Mouse (Mus musculus) hindbrain, embryonic 15.5 days (tissue): ENCODE data around the gene Slc39a11. TPM values are rescaled to one million over a fixed set of nuclear protein-coding genes. Genes with fewer than 3 reads are reported as not detected.
A peak's percentile ranks its signal among the peaks of the same experiment; 100 is the strongest.

Experiments used
- ATAC-seq: fragments of 200-750 bp; cut with Nextera tagmentation; 2 replicates; pipeline ENCODE4 v1.8.0; 2017; ENCODE audit warnings: low read depth, moderate number of reproducible peaks, moderate TSS enrichment; ENCODE audit not compliant: low FRiP score
- H3K27ac ChIP-seq: fragments of 300-500 bp; sonication (generic); replicated peaks from 2 replicates; pipeline ENCODE4 v1.5.1; 2015; ENCODE audit warnings: mild to moderate bottlenecking, inconsistent platforms
- H3K27me3 ChIP-seq: fragments of 300-500 bp; sonication (generic); 2 replicates; pipeline ENCODE4 v1.6.1; 2015; ENCODE audit warnings: control low read depth, inconsistent platforms
- H3K36me3 ChIP-seq: fragments of 300-500 bp; sonication (generic); 2 replicates; pipeline ENCODE4 v1.6.1; 2015; ENCODE audit warnings: control low read depth, inconsistent platforms
- H3K4me1 ChIP-seq: fragments of 300-500 bp; sonication (generic); replicated peaks from 2 replicates; pipeline ENCODE4 v1.6.1; 2015; ENCODE audit warnings: control low read depth, inconsistent platforms
- H3K4me2 ChIP-seq: fragments of 300-500 bp; sonication (generic); 2 replicates; pipeline ENCODE4 v1.6.1; 2015; ENCODE audit warnings: moderate library complexity, mild to moderate bottlenecking, inconsistent platforms
- H3K4me3 ChIP-seq: fragments of 300-500 bp; sonication (generic); 2 replicates; pipeline ENCODE4 v1.5.1; 2015; ENCODE audit warnings: mild to moderate bottlenecking, inconsistent platforms
- H3K9ac ChIP-seq: fragments of 300-500 bp; sonication (generic); 2 replicates; pipeline ENCODE4 v1.6.1; 2015; ENCODE audit warnings: inconsistent platforms
- H3K9me3 ChIP-seq: fragments of 300-500 bp; sonication (generic); 2 replicates; pipeline ENCODE4 v1.6.1; 2016; ENCODE audit warnings: control low read depth, inconsistent platforms
- WGBS: fragments of 180-500 bp; shearing (Covaris S2); methylation state at CpG from one replicate; pipeline ENCODE4 v1.1.7; 2015; 5-methylcytosine and 5-hydroxymethylcytosine counted together
- polyA plus RNA-seq: library from polyadenylated mRNA; unstranded; fragments of >200 nt; fragmentation: Nextera tagmentation; extraction: Ambion mirVana; gene quantifications from 2 replicates; pipeline ENCODE4 v1.2.1, GENCODE M21; 2015

Slc39a11 gene
- polyA plus RNA-seq, 1 experiment from 2014 or later = 34.2 TPM

GRCm38 (mm10) chr11:113682897-113683626, 33.2 kb upstream of the Slc39a11 start:
- H3K27ac ChIP-seq = peak overlapping the region; percentile 91
- no peaks in the 10 kb centered on the region for H3K27me3 ChIP-seq
- peak overlapping the region; percentile 83 for H3K4me2 ChIP-seq
- H3K9ac ChIP-seq = peak overlapping the region; percentile 78
- peaks cover 3% of the 10 kb centered on the region for H3K36me3 ChIP-seq
- WGBS = 4% methylated on average over 33 of the region's 38 CpGs
- H3K9me3 ChIP-seq = no peaks in the 10 kb centered on the region
- H3K4me3 ChIP-seq = peak overlapping the region; percentile 77
- peak; percentile 27 for ATAC-seq
- H3K4me1 ChIP-seq = peaks cover 55% of the 10 kb centered on the region

- Histone ChIP-seq H3K4me3 (peak overlapping the region; percentile 77), H3K36me3 (peaks cover under 1% of the 10 kb centered on the region; the same call in 1 of the 2 replicates), H3K27ac (no peak overlapping the region), H3K9ac (0 out of 2 replicates have a peak overlapping the region, but pooled peaks have one; percentile 78), H3K27me3 (no peaks in the 10 kb centered on the region), H3K4me2 (peak overlapping the region; percentile 83), H3K4me1 (peaks cover 58% of the 10 kb centered on the region), H3K9me3 (no peaks in the 10 kb centered on the region)
- ATAC-seq = no peak
These were observed 32.1 kb upstream of the Slc39a11 start for GRCm38 (mm10) chr11:113681979-113682378.

GRCm38 (mm10) chr11:113680954-113681353, 31.1 kb upstream of the Slc39a11 start:
- H3K27ac ChIP-seq = no peak overlapping the region
- no peak overlapping the region for H3K9ac ChIP-seq
- no peaks in the 10 kb centered on the region for H3K9me3 ChIP-seq
- no peak overlapping the region for H3K4me2 ChIP-seq
- H3K4me3 ChIP-seq = no peak overlapping the region
- ATAC-seq = no peak
- H3K36me3 ChIP-seq = peaks cover 8% of the 10 kb centered on the region; the same call in 1 of the 2 replicates
- WGBS = 95% methylated on average over 2 of the region's 2 CpGs
- no peaks in the 10 kb centered on the region for H3K27me3 ChIP-seq
- peaks cover 49% of the 10 kb centered on the region for H3K4me1 ChIP-seq

GRCm38 (mm10) chr11:113678373-113678772, 28.5 kb upstream of the Slc39a11 start:
- H3K4me3 ChIP-seq = no peak overlapping the region
- ATAC-seq = no peak
- no peaks in the 10 kb centered on the region for H3K27me3 ChIP-seq
- H3K36me3 ChIP-seq = peaks cover 8% of the 10 kb centered on the region; the same call in 1 of the 2 replicates
- H3K9ac ChIP-seq = no peak overlapping the region
- WGBS = 89% methylated on average over 8 of the region's 8 CpGs
- H3K9me3 ChIP-seq = no peaks in the 10 kb centered on the region
- H3K4me1 ChIP-seq = peaks cover 37% of the 10 kb centered on the region
- H3K4me2 ChIP-seq = no peak overlapping the region
- no peak overlapping the region for H3K27ac ChIP-seq

GRCm38 (mm10) chr11:113677378-113677777, 27.5 kb upstream of the Slc39a11 start:
- H3K4me1 ChIP-seq = peaks cover 29% of the 10 kb centered on the region
- H3K9ac ChIP-seq = no peak overlapping the region
- no peak overlapping the region for H3K4me2 ChIP-seq
- H3K4me3 ChIP-seq = no peak overlapping the region
- no peaks in the 10 kb centered on the region for H3K9me3 ChIP-seq
- WGBS = 88% methylated on average over 2 of the region's 2 CpGs
- ATAC-seq = peak; percentile 38; the same call in 1 of the 2 replicates
- peaks cover 11% of the 10 kb centered on the region; the same call in 1 of the 2 replicates for H3K36me3 ChIP-seq
- H3K27ac ChIP-seq = no peak overlapping the region
- H3K27me3 ChIP-seq = no peaks in the 10 kb centered on the region

- Histone ChIP-seq H3K27me3 (no peaks in the 10 kb centered on the region), H3K27ac (no peak overlapping the region), H3K4me2 (no peak overlapping the region), H3K9me3 (no peaks in the 10 kb centered on the region), H3K4me3 (no peak overlapping the region), H3K9ac (no peak overlapping the region), H3K4me1 (peaks cover 24% of the 10 kb centered on the region), H3K36me3 (peaks cover 13% of the 10 kb centered on the region; the same call in 1 of the 2 replicates)
- WGBS = 65% methylated on average over 2 of the region's 2 CpGs
- ATAC-seq = no peak
These were observed 27.0 kb upstream of the Slc39a11 start for GRCm38 (mm10) chr11:113676847-113677246.

GRCm38 (mm10) chr11:113674595-113674994, 24.7 kb upstream of the Slc39a11 start:
- peaks cover 13% of the 10 kb centered on the region; the same call in 1 of the 2 replicates for H3K36me3 ChIP-seq
- H3K4me2 ChIP-seq = no peak overlapping the region
- H3K4me1 ChIP-seq = 0 out of 2 replicates have a peak, but pooled peaks cover 14% of the 10 kb centered on the region
- no peak overlapping the region for H3K4me3 ChIP-seq
- no peaks in the 10 kb centered on the region for H3K9me3 ChIP-seq
- no peak overlapping the region for H3K9ac ChIP-seq
- 85% methylated on average over 5 of the region's 5 CpGs for WGBS
- no peaks in the 10 kb centered on the region for H3K27me3 ChIP-seq
- no peak for ATAC-seq
- no peak overlapping the region for H3K27ac ChIP-seq

GRCm38 (mm10) chr11:113673614-113674013, 23.7 kb upstream of the Slc39a11 start:
- Histone ChIP-seq H3K4me2 (no peak overlapping the region), H3K4me1 (0 out of 2 replicates have a peak, but pooled peaks cover 10% of the 10 kb centered on the region), H3K27me3 (no peaks in the 10 kb centered on the region), H3K27ac (no peak overlapping the region), H3K4me3 (no peak overlapping the region), H3K9ac (no peak overlapping the region), H3K36me3 (peaks cover 19% of the 10 kb centered on the region), H3K9me3 (no peaks in the 10 kb centered on the region)
- 89% methylated on average over 4 of the region's 4 CpGs for WGBS
- no peak for ATAC-seq

GRCm38 (mm10) chr11:113669711-113670110, 19.8 kb upstream of the Slc39a11 start:
- no peak for ATAC-seq
- peaks cover 12% of the 10 kb centered on the region; the same call in 1 of the 2 replicates for H3K4me1 ChIP-seq
- no peak overlapping the region for H3K9ac ChIP-seq
- H3K36me3 ChIP-seq = peaks cover 12% of the 10 kb centered on the region
- 77% methylated on average over 4 of the region's 4 CpGs for WGBS
- H3K27ac ChIP-seq = no peak overlapping the region
- no peaks in the 10 kb centered on the region for H3K9me3 ChIP-seq
- H3K27me3 ChIP-seq = no peaks in the 10 kb centered on the region
- H3K4me2 ChIP-seq = no peak overlapping the region
- H3K4me3 ChIP-seq = no peak overlapping the region

- H3K36me3 ChIP-seq = peaks cover 14% of the 10 kb centered on the region
- no peaks in the 10 kb centered on the region for H3K27me3 ChIP-seq
- WGBS = 92% methylated on average over 5 of the region's 5 CpGs
These were observed 19.0 kb upstream of the Slc39a11 start for GRCm38 (mm10) chr11:113668857-113669256.

GRCm38 (mm10) chr11:113667704-113668103, 17.8 kb upstream of the Slc39a11 start:
- no peak overlapping the region for H3K4me2 ChIP-seq
- 91% methylated on average over 4 of the region's 4 CpGs for WGBS
- H3K9me3 ChIP-seq = no peaks in the 10 kb centered on the region
- ATAC-seq = no peak; the same call in 1 of the 2 replicates
- no peaks in the 10 kb centered on the region for H3K27me3 ChIP-seq
- no peak overlapping the region for H3K9ac ChIP-seq
- peaks cover 26% of the 10 kb centered on the region for H3K36me3 ChIP-seq
- no peak overlapping the region for H3K4me3 ChIP-seq
- H3K27ac ChIP-seq = no peak overlapping the region
- H3K4me1 ChIP-seq = peaks cover 12% of the 10 kb centered on the region; the same call in 1 of the 2 replicates

More at GRCm38 (mm10) chr11:113668857-113669256, 19.0 kb upstream of the Slc39a11 start:
- Histone ChIP-seq H3K4me2 (no peak overlapping the region), H3K4me3 (no peak overlapping the region), H3K9ac (no peak overlapping the region), H3K4me1 (peaks cover 12% of the 10 kb centered on the region; the same call in 1 of the 2 replicates), H3K27ac (no peak overlapping the region), H3K9me3 (no peaks in the 10 kb centered on the region)
- no peak for ATAC-seq

GRCm38 (mm10) chr11:113667122-113667521, 17.2 kb upstream of the Slc39a11 start:
- ATAC-seq = peak; percentile 51; the same call in 1 of the 2 replicates
- Histone ChIP-seq H3K27me3 (no peaks in the 10 kb centered on the region), H3K4me2 (no peak overlapping the region), H3K9ac (no peak overlapping the region), H3K27ac (peak overlapping the region; percentile 45; the same call in 1 of the 2 replicates), H3K4me3 (no peak overlapping the region), H3K4me1 (peaks cover 12% of the 10 kb centered on the region; the same call in 1 of the 2 replicates), H3K9me3 (no peaks in the 10 kb centered on the region), H3K36me3 (peaks cover 26% of the 10 kb centered on the region)
- 61% methylated on average over 2 of the region's 2 CpGs for WGBS
